Mouse (Mus musculus) v-Abl transformed pro-B cells (cell line): ENCODE data around the gene Myom1.

Experiments used
- in situ Hi-C, 2 experiments: fragments of 400-800 bp; cut with MboI; formaldehyde crosslinking; loops; one replicate each; pipeline ENCODE4 v1.15.1; 2025; ENCODE audit not compliant: unreplicated experiment in 2 of 2

Gene Myom1

GRCm38 (mm10) chr17:71010646-71011242 is 8.3 kb downstream of the Myom1 start:
- in situ Hi-C loops: no loop called here

DNA sequence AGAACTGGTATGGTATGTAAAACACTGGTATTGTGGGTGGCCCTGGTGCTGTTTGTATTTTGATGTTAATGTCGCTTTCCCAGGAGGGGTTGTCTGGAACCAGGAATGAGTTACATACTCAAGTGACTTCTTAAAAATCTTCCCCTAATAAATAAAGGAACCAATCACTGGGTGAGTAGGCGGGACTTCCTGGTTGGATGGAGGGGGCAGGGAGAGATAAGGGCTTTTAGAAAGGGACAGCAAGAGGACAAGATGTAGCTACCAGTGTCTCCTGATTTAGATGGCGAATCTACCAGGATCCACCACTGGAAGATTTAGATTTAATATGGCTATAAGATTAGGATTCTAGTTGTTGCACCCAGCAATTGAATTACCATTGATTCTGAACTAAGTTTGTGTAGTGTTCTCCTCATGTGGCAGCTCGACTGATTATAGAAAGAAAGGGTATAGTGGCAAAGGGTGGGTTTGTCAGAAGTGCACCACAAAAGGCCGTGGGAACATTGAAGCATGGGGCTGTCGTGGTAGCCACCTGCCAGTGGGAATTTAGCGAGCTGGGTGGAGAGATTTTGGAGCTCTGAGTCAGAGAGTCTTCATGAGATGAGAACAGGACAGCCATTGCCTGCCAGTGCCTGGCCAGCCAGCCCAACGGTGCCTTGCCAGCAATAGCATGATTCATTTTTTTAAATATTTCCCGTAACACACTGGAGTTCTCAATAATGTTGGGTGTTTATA is 9.7 kb downstream of the Myom1 start:
- in situ Hi-C loops: no loop called here

- in situ Hi-C loops: no loop called here
These were observed 10.7 kb downstream of the Myom1 start for GRCm38 (mm10) chr17:71013105-71013504.

GRCm38 (mm10) chr17:71014911-71015310 is 12.5 kb downstream of the Myom1 start:
- in situ Hi-C loops: no loop called here

DNA sequence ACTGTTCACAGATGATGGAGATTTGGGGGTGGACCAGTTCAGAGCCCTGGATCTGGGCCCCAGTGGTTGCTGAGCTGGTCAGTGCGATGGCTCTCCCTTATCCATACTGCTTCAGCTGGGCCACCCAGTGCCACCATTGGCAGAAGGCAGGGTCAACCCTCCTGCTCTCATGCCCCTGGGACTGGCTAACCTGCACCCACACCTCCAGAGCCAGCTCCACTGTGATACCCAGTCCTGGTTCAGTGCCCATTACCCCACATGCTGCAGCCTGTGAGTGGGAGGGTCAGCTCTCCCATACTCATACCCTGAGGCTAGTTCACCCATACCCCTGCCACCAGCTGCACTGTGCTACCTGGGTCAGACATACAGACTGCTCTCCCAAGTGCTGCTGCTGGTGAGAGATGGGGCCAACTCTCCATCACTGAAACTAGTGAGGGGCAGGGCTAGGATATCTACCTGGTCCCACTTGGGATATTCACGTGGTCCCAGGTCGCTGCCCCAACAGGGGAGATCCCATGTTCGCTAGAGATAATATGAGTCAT is 15.1 kb downstream of the Myom1 start:
- in situ Hi-C loops: no loop called here

GRCm38 (mm10) chr17:71018151-71018550 is 15.7 kb downstream of the Myom1 start:
- in situ Hi-C loops: no loop called here

GRCm38 (mm10) chr17:71018616-71019308 is 16.3 kb downstream of the Myom1 start:
- in situ Hi-C loops: no loop called here

DNA sequence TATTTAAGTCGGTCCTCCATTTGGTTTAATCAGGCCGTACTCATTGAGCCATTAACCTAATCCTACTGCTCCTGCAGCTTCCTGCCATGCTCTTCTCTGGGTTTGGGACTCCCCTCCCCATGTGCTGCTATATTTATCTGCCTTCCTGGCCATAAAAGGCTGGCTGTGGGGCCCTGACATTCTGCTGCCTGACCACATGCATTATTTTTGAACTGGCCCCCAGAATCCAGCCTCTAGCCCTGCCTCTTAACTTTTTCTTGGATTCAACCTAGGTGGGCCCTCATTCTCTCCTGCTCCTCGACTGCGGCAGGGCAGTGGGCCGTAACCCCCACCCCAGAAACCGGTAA is 16.8 kb downstream of the Myom1 start:
- in situ Hi-C loops: no loop called here

DNA sequence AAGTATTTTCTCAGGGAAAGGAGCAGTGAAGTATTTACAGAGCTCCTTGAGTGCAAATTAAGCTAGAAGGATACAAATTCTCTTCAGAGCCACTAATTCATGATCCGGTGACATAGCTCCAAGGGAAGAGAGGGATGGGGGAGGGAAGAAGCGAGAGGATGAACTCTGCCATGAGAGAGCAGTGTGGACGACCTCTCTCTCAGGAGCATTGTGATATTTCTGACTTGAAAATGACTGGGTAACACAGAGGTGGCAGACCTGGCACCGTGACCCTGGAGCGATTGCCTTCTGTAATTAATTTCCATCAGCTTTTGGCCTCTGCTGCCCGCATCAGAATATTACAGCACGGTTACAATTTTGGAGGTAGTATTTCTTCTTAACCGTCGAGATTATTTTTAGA is 17.4 kb downstream of the Myom1 start:
- in situ Hi-C loops: no loop called here

DNA sequence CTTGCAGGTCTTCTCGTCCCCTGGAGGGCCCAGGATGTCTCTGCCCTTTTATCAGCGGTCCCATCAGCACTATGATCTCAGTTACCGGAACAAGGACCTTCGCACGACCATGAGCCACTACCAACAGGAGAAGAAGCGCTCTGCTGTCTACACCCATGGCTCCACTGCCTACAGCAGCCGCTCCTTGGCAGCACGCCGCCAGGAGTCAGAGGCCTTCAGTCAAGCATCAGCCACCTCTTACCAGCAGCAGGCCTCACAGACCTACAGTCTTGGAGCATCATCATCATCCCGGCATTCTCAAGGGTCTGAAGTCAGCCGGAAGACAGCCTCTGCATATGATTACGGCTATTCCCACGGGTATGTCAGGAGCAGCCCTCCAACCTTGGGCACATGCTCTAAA is 20.4 kb downstream of the Myom1 start:
- in situ Hi-C loops: no loop called here

DNA sequence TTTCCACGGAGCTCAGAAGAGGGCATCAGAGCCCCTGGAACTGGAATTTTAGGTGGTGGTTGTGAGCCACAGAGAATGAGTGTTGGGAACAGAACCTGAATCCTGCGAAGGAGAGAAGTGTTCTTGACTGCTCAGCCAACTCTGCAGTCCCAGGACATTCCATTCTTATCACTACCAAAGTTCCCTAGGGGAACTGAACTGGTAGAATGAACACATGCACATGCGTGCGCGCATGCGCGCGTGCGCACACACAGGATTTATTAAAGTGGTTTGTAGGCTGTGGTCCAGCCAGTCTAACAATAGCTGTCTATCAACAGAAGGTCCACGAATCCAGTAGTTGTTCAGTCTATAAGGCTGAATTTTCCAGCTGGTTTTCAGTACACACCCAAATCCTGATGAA is 21.6 kb downstream of the Myom1 start:
- in situ Hi-C loops: no loop called here

GRCm38 (mm10) chr17:71025922-71026321 is 23.5 kb downstream of the Myom1 start:
- in situ Hi-C loops: loop anchor here in 1 of 2 experiments (25.0 kb wide), 1 partner anchor 1736 kb away; no protein-coding TSS in a partner anchor

GRCm38 (mm10) chr17:71027186-71027585 is 24.8 kb downstream of the Myom1 start:
- in situ Hi-C loops: loop anchor here in 1 of 2 experiments (25.0 kb wide), 1 partner anchor 1735 kb away; no protein-coding TSS in a partner anchor

DNA sequence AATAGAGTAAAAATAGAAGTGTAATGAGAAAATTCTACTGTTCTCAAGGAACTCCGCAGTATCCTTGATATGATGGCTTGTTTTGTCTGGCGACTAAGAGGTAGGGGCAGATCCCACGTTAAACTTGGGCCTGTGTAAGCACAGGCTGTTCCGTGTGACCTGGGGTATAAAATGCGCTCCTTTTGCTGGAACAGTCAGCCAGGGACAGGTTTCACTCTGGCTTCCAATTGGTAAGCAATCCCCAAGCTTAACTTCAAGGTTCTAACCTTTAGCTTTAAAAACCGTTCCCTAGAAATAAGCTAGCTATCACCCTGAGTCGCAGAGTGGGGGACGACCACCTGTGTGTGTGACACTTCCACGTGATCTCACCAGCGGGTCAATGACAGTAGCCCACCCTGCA is 30.3 kb downstream of the Myom1 start:
- in situ Hi-C loops: loop anchor here in 1 of 2 experiments (25.0 kb wide), 1 partner anchor 1730 kb away; no protein-coding TSS in a partner anchor

GRCm38 (mm10) chr17:71034472-71034871 is 32.0 kb downstream of the Myom1 start:
- in situ Hi-C loops: loop anchor here in 1 of 2 experiments (25.0 kb wide), 1 partner anchor 1728 kb away; no protein-coding TSS in a partner anchor

- in situ Hi-C loops: loop anchor here in 1 of 2 experiments (25.0 kb wide), 1 partner anchor 1725 kb away; no protein-coding TSS in a partner anchor
These were observed 34.8 kb downstream of the Myom1 start for GRCm38 (mm10) chr17:71037188-71037587.

GRCm38 (mm10) chr17:71038812-71039211 is 36.4 kb downstream of the Myom1 start:
- in situ Hi-C loops: loop anchor here in 1 of 2 experiments (25.0 kb wide), 1 partner anchor 1723 kb away; no protein-coding TSS in a partner anchor

GRCm38 (mm10) chr17:71039851-71040581 is 37.6 kb downstream of the Myom1 start:
- in situ Hi-C loops: loop anchor here in 1 of 2 experiments (25.0 kb wide), 1 partner anchor 1722 kb away; no protein-coding TSS in a partner anchor

DNA sequence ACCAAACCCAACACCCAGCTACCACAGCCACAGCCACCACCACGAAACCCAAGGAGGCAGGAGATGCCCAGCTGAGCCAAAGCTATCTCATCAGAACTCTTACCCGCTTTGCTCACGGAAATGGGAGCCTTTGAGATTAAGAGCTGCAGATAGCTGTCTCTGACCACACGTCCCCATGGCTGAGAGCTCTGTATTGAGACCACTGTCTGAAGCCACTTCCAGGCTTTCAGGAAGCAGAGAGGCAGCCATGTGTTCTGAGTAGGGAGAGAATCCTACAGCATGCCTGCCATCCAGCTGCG is 38.1 kb downstream of the Myom1 start:
- in situ Hi-C loops: loop anchor here in 1 of 2 experiments (25.0 kb wide), 1 partner anchor 1722 kb away; no protein-coding TSS in a partner anchor

DNA sequence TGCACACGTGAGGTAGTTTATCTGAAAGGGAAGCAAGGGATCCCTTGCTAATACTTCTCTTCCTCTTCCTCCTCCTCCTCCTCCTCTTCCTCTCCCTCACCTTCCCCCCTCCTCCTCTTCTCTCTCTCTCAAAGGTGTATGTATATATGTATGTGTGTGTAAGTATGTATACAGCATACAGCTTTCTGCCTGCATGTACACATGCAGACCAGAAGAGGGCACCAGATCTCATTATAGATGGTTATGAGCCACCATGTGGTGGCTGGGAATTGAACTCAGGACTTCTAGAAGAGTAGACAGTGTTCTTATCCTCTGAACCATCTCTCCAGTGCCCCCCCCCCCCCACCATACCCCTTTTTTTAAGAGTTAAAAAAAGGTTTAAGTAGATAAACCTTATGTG is 40.2 kb downstream of the Myom1 start:
- in situ Hi-C loops: loop anchor here in 1 of 2 experiments (25.0 kb wide), 1 partner anchor 1720 kb away; no protein-coding TSS in a partner anchor
